Mouse (Mus musculus) heart, adult 2 months (tissue): Measurements from ENCODE around the gene Sgk1.

Source experiments
- CTCF ChIP-seq: fragments of 200-600 bp; IDR thresholded peaks from 2 replicates; pipeline ENCODE4 v1.8.1; 2022; ENCODE audit warnings: antibody characterized with exemption, mild to moderate bottlenecking, moderate library complexity
- EP300 ChIP-seq: fragments of 200-500 bp; IDR thresholded peaks from 2 replicates; pipeline ENCODE4 v1.6.1; 2011; ENCODE audit warnings: low read depth, low read length, control low read depth; ENCODE audit not compliant: insufficient read depth
- POLR2A ChIP-seq: fragments of 200-500 bp; IDR thresholded peaks from 2 replicates; pipeline ENCODE4 v1.6.1; 2011; ENCODE audit warnings: mild to moderate bottlenecking, low read depth, low read length, control low read depth; ENCODE audit not compliant: insufficient read depth

- TF ChIP-seq CTCF (no peak), POLR2A (no peak), EP300 (no peak)
These were observed 174 bp upstream of the Sgk1 start for GRCm38 (mm10) chr10:21881837-21882183.
